In the genomic region with DNA sequence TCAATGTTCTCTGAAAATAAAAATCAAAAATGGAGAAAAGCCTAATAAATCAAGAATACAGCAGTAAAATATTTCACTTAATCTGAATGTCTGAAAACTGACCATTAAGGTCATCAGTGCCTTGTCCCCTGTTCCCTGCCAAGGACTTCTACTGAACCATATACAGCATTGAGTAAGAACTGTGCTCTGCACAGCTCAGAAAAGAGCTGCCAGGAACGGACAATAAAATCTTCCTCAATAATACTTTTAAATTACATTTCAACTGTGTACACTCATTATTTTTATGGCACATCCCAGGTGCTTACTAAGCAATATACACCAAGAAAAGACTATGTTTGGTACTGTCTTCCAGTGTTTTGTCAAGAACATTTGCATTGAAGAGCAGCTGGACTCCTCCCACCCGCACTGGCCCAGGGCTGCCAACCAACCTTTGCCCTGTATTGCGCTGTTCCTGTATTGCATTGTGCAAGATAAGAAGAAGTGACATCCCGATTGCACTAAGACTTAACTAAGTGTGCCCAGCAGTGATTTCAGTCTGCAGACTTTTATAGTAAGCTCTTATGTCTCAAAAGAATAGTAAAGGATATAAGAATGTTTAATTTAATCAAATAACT, we compare ENCODE assay signal across 14 mouse cellular contexts. TPM values are rescaled to one million over a fixed set of nuclear protein-coding genes. Genes with fewer than 3 reads are reported as not detected.
DNase-seq lines count a peak whose midpoint lies in the region; ATAC-seq and TF ChIP-seq lines count a peak whose summit lies in the region.
"Had no signal": no experiment of that assay in that cellular context is flagged by ENCODE, and none has a peak within 500 bp of the region (broad histone marks: within the 10 kb centered on the region; RNA-seq: fewer than 3 reads in every experiment).

No protein-coding gene starts in this region.

- no peak overlapping the region for H3K4me3 ChIP-seq in lung, adult 2 months (replicated peaks; ENCODE audit: extremely low read depth, low read depth, low read length)
- H3K4me3 ChIP-seq in liver, embryonic 15.5 days (replicated peaks): no peak overlapping the region
- H3K4me3 ChIP-seq in stomach, postnatal 0 days (ENCODE audit: low read depth, low read length): no peak overlapping the region
- H3K4me3 ChIP-seq in forebrain, postnatal 0 days (ENCODE audit: low read depth, low read length): no peak overlapping the region
- H3K4me3 ChIP-seq: hindbrain, embryonic 10.5 days; megakaryocyte, embryonic 14.5 days had no signal

- peak; percentile 51 for DNase-seq in adrenal gland, postnatal 14 days
- DNase-seq in adrenal gland, postnatal 25 days: no peak
- peak; percentile 65 for DNase-seq in lung, postnatal 36 days
- no peak for DNase-seq in lung, adult 2 months
- DNase-seq in stomach, postnatal 0 days (ENCODE audit: low spot score): peak; percentile 64
- DNase-seq in forebrain, postnatal 0 days: no peak
- DNase-seq: cerebellum, adult 11-12 months; spleen, adult 18-20 months had no signal

- no peaks in the 10 kb centered on the region for H3K9me3 ChIP-seq in liver, embryonic 15.5 days (replicated peaks)
- H3K9me3 ChIP-seq in stomach, postnatal 0 days (ENCODE audit: control insufficient read depth, low read length): no peaks in the 10 kb centered on the region
- no peaks in the 10 kb centered on the region for H3K9me3 ChIP-seq in forebrain, postnatal 0 days (ENCODE audit: low read length)
- H3K9me3 ChIP-seq: hindbrain, embryonic 10.5 days; megakaryocyte, embryonic 14.5 days had no signal

- H3K36me3 ChIP-seq in liver, embryonic 15.5 days (replicated peaks): peaks cover 71% of the 10 kb centered on the region
- no peaks in the 10 kb centered on the region for H3K36me3 ChIP-seq in stomach, postnatal 0 days (ENCODE audit: control insufficient read depth, insufficient read depth, low read length)
- no peaks in the 10 kb centered on the region for H3K36me3 ChIP-seq in forebrain, postnatal 0 days (ENCODE audit: insufficient read depth)
- H3K36me3 ChIP-seq: hindbrain, embryonic 10.5 days had no signal

- 53% methylated on average over 4 of the region's 4 CpGs for WGBS in lung, adult 2 months
- WGBS in liver, embryonic 15.5 days (ENCODE audit: insufficient replicate concordance): 57% methylated on average over 4 of the region's 4 CpGs
- WGBS in stomach, postnatal 0 days: 60% methylated on average over 4 of the region's 4 CpGs
- WGBS in forebrain, postnatal 0 days: 86% methylated on average over 4 of the region's 4 CpGs

- ATAC-seq in liver, embryonic 15.5 days (ENCODE audit: insufficient read depth): peak; percentile 70
- peak; percentile 83 for ATAC-seq in stomach, postnatal 0 days (ENCODE audit: low FRiP score, low TSS enrichment)
- no peak for ATAC-seq in CD4-positive, CD25-positive, alpha-beta regulatory T cell, adult 4 months
- ATAC-seq in forebrain, postnatal 0 days: no peak

- no peak overlapping the region for H3K4me2 ChIP-seq in liver, embryonic 15.5 days
- H3K4me2 ChIP-seq in stomach, postnatal 0 days (replicated peaks; ENCODE audit: low read depth): no peak overlapping the region
- H3K4me2 ChIP-seq in forebrain, postnatal 0 days (ENCODE audit: low read depth): no peak overlapping the region
- H3K4me2 ChIP-seq: heart, embryonic 11.5 days had no signal

- no peak for TF ChIP-seq CTCF in lung, adult 2 months (IDR thresholded peaks at IDR 0.05; ENCODE audit: insufficient read depth, low read length)
- no peak for TF ChIP-seq CTCF in stomach, postnatal 0 days (IDR thresholded peaks at IDR 0.05; ENCODE audit: low read depth)
- TF ChIP-seq CTCF in forebrain, postnatal 0 days (IDR thresholded peaks at IDR 0.05; ENCODE audit: low read depth): no peak

- TF ChIP-seq POLR2A in lung, adult 2 months (IDR thresholded peaks at IDR 0.05; ENCODE audit: borderline replicate concordance, extremely low read depth, low read depth, low read length): no peak

- no peak overlapping the region for H3K27ac ChIP-seq in liver, embryonic 15.5 days (replicated peaks)
- H3K27ac ChIP-seq in stomach, postnatal 0 days (replicated peaks): no peak overlapping the region
- no peak overlapping the region for H3K27ac ChIP-seq in forebrain, postnatal 0 days (ENCODE audit: low read depth, low read length)
- H3K27ac ChIP-seq: hindbrain, embryonic 10.5 days had no signal

- peaks cover 4% of the 10 kb centered on the region for H3K4me1 ChIP-seq in lung, adult 2 months (ENCODE audit: control insufficient read depth, insufficient read depth, low read length)
- H3K4me1 ChIP-seq in liver, embryonic 15.5 days (replicated peaks): peaks cover 17% of the 10 kb centered on the region; the same call in 1 of the 2 replicates
- no peaks in the 10 kb centered on the region for H3K4me1 ChIP-seq in stomach, postnatal 0 days (replicated peaks; ENCODE audit: control insufficient read depth, insufficient read depth)
- H3K4me1 ChIP-seq in forebrain, postnatal 0 days (ENCODE audit: insufficient read depth): no peaks in the 10 kb centered on the region

- no peak for TF ChIP-seq EP300 in stomach, postnatal 0 days (optimal IDR thresholded peaks at IDR 0.05)

- no peaks in the 10 kb centered on the region for H3K27me3 ChIP-seq in liver, embryonic 15.5 days
- H3K27me3 ChIP-seq in stomach, postnatal 0 days (ENCODE audit: control insufficient read depth, insufficient read depth, low read length): no peaks in the 10 kb centered on the region; the same call in 1 of the 2 replicates
- no peaks in the 10 kb centered on the region for H3K27me3 ChIP-seq in forebrain, postnatal 0 days (ENCODE audit: insufficient read depth, low read length)
- H3K27me3 ChIP-seq: megakaryocyte, embryonic 14.5 days had no signal

- H3K9ac ChIP-seq in liver, embryonic 15.5 days: no peak overlapping the region
- H3K9ac ChIP-seq in stomach, postnatal 0 days (ENCODE audit: low read length): no peak overlapping the region
- no peak overlapping the region for H3K9ac ChIP-seq in forebrain, postnatal 0 days

RNA-seq across cellular contexts. Expression of gene Mfsd4b1, which starts 52.4 kb away (rescaled TPM):
- total RNA-seq in adrenal gland, postnatal 14 days (2021): 4.1 and 6.8 TPM in 2 replicates
- total RNA-seq in adrenal gland, postnatal 25 days (2021): 2.8 TPM in 2 replicates
- polyA plus RNA-seq in lung, adult 2 months (2012; rRNA removed): 0.96 and 1.1 TPM in 2 replicates
- 0.54 and 0.70 TPM in 2 replicates for polyA plus RNA-seq in liver, embryonic 15.5 days (2015; fragmentation: Nextera tagmentation; extraction: Ambion mirVana)
- 0.07 and 0.22 TPM in 2 replicates for polyA plus RNA-seq in stomach, postnatal 0 days (2015; fragmentation: Nextera tagmentation; extraction: Ambion mirVana)
- not detected for polyA plus RNA-seq in CD4-positive, CD25-positive, alpha-beta regulatory T cell, adult 4 months (2017; shearing (Covaris generic))
- 0.15 and 0.62 TPM in 2 replicates for total RNA-seq in forebrain, postnatal 0 days (2014; rRNA removed)
- polyA plus RNA-seq in forebrain, postnatal 0 days (2015; fragmentation: Nextera tagmentation; extraction: Ambion mirVana): 0.21 and 0.94 TPM in 2 replicates
- total RNA-seq: MEL had no signal
- polyA plus RNA-seq: hindbrain, embryonic 10.5 days had no signal

Comparison
In these comparisons a context has a peak if more than half of its experiments do, and no peak if none do; other contexts are left out.
1. DNase-seq: peak in adrenal gland, postnatal 14 days (single experiment), lung, postnatal 36 days (single experiment) and stomach, postnatal 0 days (single experiment); none in adrenal gland, postnatal 25 days (single experiment), lung, adult 2 months (single experiment) and forebrain, postnatal 0 days (single experiment).
2. ATAC-seq: peak in liver, embryonic 15.5 days (single experiment) and stomach, postnatal 0 days (single experiment); none in CD4-positive, CD25-positive, alpha-beta regulatory T cell, adult 4 months (single experiment) and forebrain, postnatal 0 days (single experiment).